In genomic region chr1:89969072-89969713, GRCm38 (mm10) we compare ENCODE assay signal across 10 mouse cellular contexts. TPM values are rescaled to one million over a fixed set of nuclear protein-coding genes. Genes with fewer than 3 reads are reported as not detected.
DNase-seq lines count a peak whose midpoint lies in the region; ATAC-seq lines count a peak whose summit lies in the region.
"Had no signal": no experiment of that assay in that cellular context is flagged by ENCODE, and none has a peak within 500 bp of the region (broad histone marks: within the 10 kb centered on the region; RNA-seq: fewer than 3 reads in every experiment).

No protein-coding gene starts in this region.

- DNase-seq in layer of hippocampus, adult 9-11 months: peak; percentile 25
- DNase-seq in layer of hippocampus, postnatal 25 days (ENCODE audit: extremely low spot score in 1 of 2, low spot score in 1 of 2): no peak
- DNase-seq in embryonic facial prominence, embryonic 10.5 days (ENCODE audit: low spot score): no peak
- DNase-seq in hindbrain, embryonic 11.5 days (ENCODE audit: low spot score): no peak
- DNase-seq in spleen, postnatal 4 days (ENCODE audit: low spot score in 2 of 2): no peak
- no peak for DNase-seq in thymus, postnatal 25 days

- H3K27ac ChIP-seq in embryonic facial prominence, embryonic 10.5 days (replicated peaks): no peak overlapping the region
- no peak overlapping the region for H3K27ac ChIP-seq in hindbrain, embryonic 11.5 days (ENCODE audit: low read depth, low read length)
- no peak overlapping the region for H3K27ac ChIP-seq in neural tube, embryonic 12.5 days

- H3K9ac ChIP-seq in hindbrain, embryonic 11.5 days (ENCODE audit: low read depth, low read length): no peak overlapping the region
- H3K9ac ChIP-seq in neural tube, embryonic 12.5 days: no peak overlapping the region

- no peaks in the 10 kb centered on the region for H3K9me3 ChIP-seq in embryonic facial prominence, embryonic 10.5 days
- H3K9me3 ChIP-seq in hindbrain, embryonic 11.5 days (ENCODE audit: control insufficient read depth, low read length): no peaks in the 10 kb centered on the region
- no peaks in the 10 kb centered on the region for H3K9me3 ChIP-seq in neural tube, embryonic 12.5 days

- peaks cover 92% of the 10 kb centered on the region for H3K27me3 ChIP-seq in embryonic facial prominence, embryonic 10.5 days (replicated peaks; ENCODE audit: low read depth, poor library complexity, severe bottlenecking)
- H3K27me3 ChIP-seq in hindbrain, embryonic 11.5 days (ENCODE audit: control insufficient read depth, insufficient read depth, low read length): peaks cover 38% of the 10 kb centered on the region
- peaks cover 47% of the 10 kb centered on the region for H3K27me3 ChIP-seq in neural tube, embryonic 12.5 days (replicated peaks)

- ATAC-seq in hindbrain, embryonic 11.5 days (ENCODE audit: low FRiP score): no peak
- no peak for ATAC-seq in neural tube, embryonic 12.5 days (ENCODE audit: low FRiP score, low read depth)

- peak overlapping the region; percentile 98; the same call in 1 of the 2 replicates for H3K4me2 ChIP-seq in hindbrain, embryonic 11.5 days (replicated peaks; ENCODE audit: low read depth, low read length)
- H3K4me2 ChIP-seq in neural tube, embryonic 12.5 days (replicated peaks): peak overlapping the region; percentile 97

- H3K4me3 ChIP-seq in embryonic facial prominence, embryonic 10.5 days: peak overlapping the region; percentile 74
- H3K4me3 ChIP-seq in hindbrain, embryonic 11.5 days (ENCODE audit: low read depth, low read length): no peak overlapping the region
- H3K4me3 ChIP-seq in neural tube, embryonic 12.5 days: peak overlapping the region; percentile 59; the same call in 1 of the 2 replicates

- H3K36me3 ChIP-seq in embryonic facial prominence, embryonic 10.5 days (replicated peaks): no peaks in the 10 kb centered on the region
- no peaks in the 10 kb centered on the region for H3K36me3 ChIP-seq in hindbrain, embryonic 11.5 days (ENCODE audit: control insufficient read depth, insufficient read depth, low read length)
- no peaks in the 10 kb centered on the region for H3K36me3 ChIP-seq in neural tube, embryonic 12.5 days

- H3K4me1 ChIP-seq in embryonic facial prominence, embryonic 10.5 days: peaks cover 25% of the 10 kb centered on the region
- H3K4me1 ChIP-seq in hindbrain, embryonic 11.5 days (replicated peaks; ENCODE audit: control insufficient read depth, insufficient read depth, low read length): peaks cover 2% of the 10 kb centered on the region; the same call in 1 of the 2 replicates
- H3K4me1 ChIP-seq in neural tube, embryonic 12.5 days: peaks cover 20% of the 10 kb centered on the region

- 57% methylated on average over 10 of the region's 10 CpGs for WGBS in embryonic facial prominence, embryonic 10.5 days
- WGBS in hindbrain, embryonic 11.5 days: 50% methylated on average over 10 of the region's 10 CpGs
- WGBS in neural tube, embryonic 12.5 days: 57% methylated on average over 10 of the region's 10 CpGs

RNA-seq across cellular contexts. Expression of gene Gbx2, which starts 38.2 kb away (rescaled TPM):
- under 1 TPM in 1 of 2 experiments, not detected in 1; 0.44 TPM for total RNA-seq in layer of hippocampus, postnatal 25 days (2021)
- polyA plus RNA-seq in embryonic facial prominence, embryonic 10.5 days (2016; fragmentation: Nextera tagmentation; extraction: Ambion mirVana): 8.7 and 11.1 TPM in 2 replicates
- 30.0 and 36.2 TPM in 2 replicates for polyA plus RNA-seq in hindbrain, embryonic 11.5 days (2014; fragmentation: Nextera tagmentation; extraction: Ambion mirVana)
- 78.5 and 91.6 TPM in 2 replicates for polyA plus RNA-seq in neural tube, embryonic 12.5 days (2016; fragmentation: Nextera tagmentation; extraction: Ambion mirVana)
- polyA plus RNA-seq: frontal cortex, adult 2 months; lung, embryonic 16.5 days had no signal

RNA-seq across cellular contexts. Expression of gene Asb18, which starts 45.3 kb away (rescaled TPM):
- total RNA-seq in layer of hippocampus, postnatal 25 days (2021): 1 to 10 TPM; 2.7 to 3.2 TPM
- 0.05 TPM in 1 of 2 replicates, not detected in the other for polyA plus RNA-seq in embryonic facial prominence, embryonic 10.5 days (2016; fragmentation: Nextera tagmentation; extraction: Ambion mirVana)
- polyA plus RNA-seq in hindbrain, embryonic 11.5 days (2014; fragmentation: Nextera tagmentation; extraction: Ambion mirVana): 0.19 and 0.25 TPM in 2 replicates
- polyA plus RNA-seq in neural tube, embryonic 12.5 days (2016; fragmentation: Nextera tagmentation; extraction: Ambion mirVana): 0.79 and 0.94 TPM in 2 replicates
- polyA plus RNA-seq: large intestine, adult 2 months had no signal
